Mouse (Mus musculus) ES-E14 (cell line): ENCODE measurements at regions not wholly inside any gene's neighbourhood (a gene's known extent, or its start where the extent isn't known, plus 50 kb on each side); places are given as distances from the start of the nearest gene placed in this dataset.

Experiments
- CHD2 ChIP-seq: IDR thresholded peaks from 2 replicates; pipeline ENCODE4 v1.6.1; 2014; ENCODE audit warnings: mild to moderate bottlenecking, low read depth, low read length, inconsistent platforms
- HCFC1 ChIP-seq: IDR thresholded peaks from 2 replicates; pipeline ENCODE4 v1.6.1; 2012; ENCODE audit warnings: low read length, inconsistent platforms, borderline replicate concordance; ENCODE audit not compliant: insufficient read depth
- MAFK ChIP-seq: IDR thresholded peaks from 2 replicates; pipeline ENCODE4 v1.6.1; 2014; ENCODE audit warnings: mild to moderate bottlenecking, low read depth, low read length, inconsistent platforms; ENCODE audit not compliant: insufficient read depth
- ZC3H11A ChIP-seq: IDR thresholded peaks from 2 replicates; pipeline ENCODE4 v1.6.1; 2012; ENCODE audit warnings: low read depth, mild to moderate bottlenecking, inconsistent platforms, low read length, borderline replicate concordance
- ZNF384 ChIP-seq: IDR thresholded peaks from 2 replicates; pipeline ENCODE4 v1.6.1; 2012; ENCODE audit warnings: low read depth, low read length, inconsistent platforms

DNA sequence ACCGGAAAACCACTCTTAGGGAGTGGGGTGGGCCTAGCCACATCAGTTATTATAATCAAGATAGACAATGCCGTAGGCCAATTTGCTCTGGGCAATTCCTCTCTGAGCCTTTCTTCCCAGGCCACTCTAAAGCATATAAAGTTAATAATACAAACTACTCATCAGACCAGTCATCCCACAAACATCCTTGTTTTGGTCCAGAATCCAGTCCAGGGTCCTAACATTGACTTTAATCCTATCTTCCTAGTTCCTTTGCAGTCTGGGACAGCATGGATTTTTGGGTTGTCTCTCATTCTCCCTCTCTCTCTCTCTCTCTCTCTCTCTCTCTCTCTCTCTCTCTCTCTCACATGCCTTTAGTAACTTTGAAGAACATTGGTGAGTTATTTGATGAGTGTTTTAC lies 92.3 kb downstream of the Akr1d1 start:
- TF ChIP-seq MAFK: no peak
- no peak for TF ChIP-seq ZNF384
- no peak for TF ChIP-seq ZC3H11A
- no peak for TF ChIP-seq HCFC1
- no peak for TF ChIP-seq CHD2
